In the genomic region with DNA sequence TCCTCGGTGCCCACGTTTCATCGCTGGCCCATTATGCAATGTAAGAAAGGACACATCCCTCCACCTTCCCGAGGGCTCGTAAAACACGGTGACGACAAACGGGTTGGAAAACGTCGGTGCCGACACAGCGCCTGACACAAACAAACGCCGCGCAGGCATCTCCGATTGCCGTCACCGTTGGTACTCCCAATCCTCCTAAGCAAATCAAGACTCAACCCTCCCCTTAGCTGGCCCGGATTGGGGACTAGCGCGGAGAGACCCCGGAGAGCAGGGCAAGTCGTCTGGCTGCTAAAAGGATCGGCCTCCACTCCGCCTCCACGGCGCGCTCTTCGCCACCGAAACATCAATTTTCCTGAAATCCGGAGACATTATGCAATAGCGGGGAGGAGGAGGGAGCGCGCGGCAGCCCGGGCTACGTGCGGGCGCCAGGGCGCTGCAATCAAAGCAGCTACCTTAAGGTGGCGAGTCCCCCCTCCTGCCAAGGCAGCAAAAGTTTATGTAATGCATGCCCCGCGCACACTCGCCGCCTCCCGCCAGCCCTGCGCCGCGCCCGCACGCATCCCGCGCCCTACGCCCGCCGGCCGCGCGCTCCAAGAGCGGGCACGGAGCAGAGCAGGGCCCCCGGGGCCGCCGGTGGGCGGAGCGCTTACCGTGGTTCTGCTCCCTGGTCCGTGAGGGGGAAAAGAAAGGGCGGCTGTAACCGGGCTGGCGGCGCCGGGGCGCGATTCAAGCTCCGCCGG, we compare ENCODE assay signal across 8 mouse cellular contexts. TPM values are rescaled to one million over a fixed set of nuclear protein-coding genes. Genes with fewer than 3 reads are reported as not detected.
DNase-seq lines count a peak whose midpoint lies in the region; ATAC-seq and TF ChIP-seq lines count a peak whose summit lies in the region.

No protein-coding gene starts in this region.

- H3K4me1 ChIP-seq in cortical plate, adult 2 months (ENCODE audit: control insufficient read depth, insufficient read depth, low read length), result no peaks in the 10 kb centered on the region; the same call in 1 of the 2 replicates
- peaks cover 32% of the 10 kb centered on the region for H3K4me1 ChIP-seq in limb, embryonic 11.5 days (ENCODE audit: control insufficient read depth, insufficient read depth, low read length)
- H3K4me1 ChIP-seq in midbrain, embryonic 11.5 days (ENCODE audit: control insufficient read depth, insufficient read depth, low read length), result peaks cover 19% of the 10 kb centered on the region

- peaks cover 2% of the 10 kb centered on the region; the same call in 1 of the 2 replicates for H3K27me3 ChIP-seq in limb, embryonic 11.5 days (ENCODE audit: control insufficient read depth, insufficient read depth, low read length)
- peaks cover 18% of the 10 kb centered on the region for H3K27me3 ChIP-seq in midbrain, embryonic 11.5 days (ENCODE audit: control insufficient read depth, insufficient read depth, low read length)
- peaks cover 2% of the 10 kb centered on the region for H3K27me3 ChIP-seq in splenic B cell, adult 2 months (ENCODE audit: control insufficient read depth, insufficient read depth, low read length, poor library complexity, severe bottlenecking)

- DNase-seq in ovary, adult 18-20 months (ENCODE audit: low spot score), result peak; percentile 48
- DNase-seq in ovary, postnatal 14 days (ENCODE audit: low spot score), result no peak
- peak; percentile 76 for DNase-seq in gastrocnemius, postnatal 25 days
- peak; percentile 85 for DNase-seq in kidney, adult 18-20 months
- peak; percentile 82 for DNase-seq in limb, embryonic 11.5 days (ENCODE audit: low spot score)
- DNase-seq in midbrain, embryonic 11.5 days (ENCODE audit: low spot score, missing footprints), result peak; percentile 97
- DNase-seq in splenic B cell, adult 2 months (ENCODE audit: low read depth, low spot score), result peak; percentile 68

- H3K4me3 ChIP-seq in cortical plate, adult 2 months (ENCODE audit: insufficient read depth, low read length), result peak overlapping the region; percentile 65
- peak overlapping the region; percentile 75 for H3K4me3 ChIP-seq in limb, embryonic 11.5 days (ENCODE audit: low read depth, low read length)
- peak overlapping the region; percentile 91 for H3K4me3 ChIP-seq in midbrain, embryonic 11.5 days (ENCODE audit: low read depth, low read length)

- peak overlapping the region; percentile 98 for H3K4me2 ChIP-seq in limb, embryonic 11.5 days (ENCODE audit: low read depth, severe bottlenecking)
- peak overlapping the region; percentile 99 for H3K4me2 ChIP-seq in midbrain, embryonic 11.5 days

- peak; percentile 48; the same call in 1 of the 2 replicates for TF ChIP-seq POLR2A in cortical plate, adult 2 months (IDR thresholded peaks at IDR 0.05; ENCODE audit: extremely low read depth, insufficient read depth, low read length)

- under 1% methylated on average over 73 of the region's 77 CpGs for WGBS in limb, embryonic 11.5 days
- WGBS in midbrain, embryonic 11.5 days, result under 1% methylated on average over 76 of the region's 77 CpGs

- H3K9me3 ChIP-seq in limb, embryonic 11.5 days (ENCODE audit: control insufficient read depth, low read length), result no peaks in the 10 kb centered on the region
- no peaks in the 10 kb centered on the region for H3K9me3 ChIP-seq in midbrain, embryonic 11.5 days (ENCODE audit: control insufficient read depth, low read length)

- peak overlapping the region; percentile 96 for H3K27ac ChIP-seq in cortical plate, adult 2 months (ENCODE audit: insufficient read depth, low read length)
- peak overlapping the region; percentile 93 for H3K27ac ChIP-seq in limb, embryonic 11.5 days (replicated peaks; ENCODE audit: low read depth, low read length)
- peak overlapping the region; percentile 76 for H3K27ac ChIP-seq in midbrain, embryonic 11.5 days (ENCODE audit: low read depth, low read length)

- peak; percentile 50 for ATAC-seq in limb, embryonic 11.5 days (ENCODE audit: insufficient number of reproducible peaks, low FRiP score, low TSS enrichment, low read depth)
- peak; percentile 74 for ATAC-seq in midbrain, embryonic 11.5 days (ENCODE audit: low FRiP score)

- peak overlapping the region; percentile 86 for H3K9ac ChIP-seq in limb, embryonic 11.5 days (ENCODE audit: low read length)
- H3K9ac ChIP-seq in midbrain, embryonic 11.5 days (ENCODE audit: low read length), result peak overlapping the region; percentile 87

- TF ChIP-seq CTCF in cortical plate, adult 2 months (IDR thresholded peaks at IDR 0.05; ENCODE audit: extremely low read depth, insufficient read depth, low read length), result no peak

- H3K36me3 ChIP-seq in limb, embryonic 11.5 days (ENCODE audit: control insufficient read depth, insufficient read depth, low read length), result no peaks in the 10 kb centered on the region
- no peaks in the 10 kb centered on the region for H3K36me3 ChIP-seq in midbrain, embryonic 11.5 days (ENCODE audit: control insufficient read depth, insufficient read depth, low read length)
- no peaks in the 10 kb centered on the region for H3K36me3 ChIP-seq in splenic B cell, adult 2 months (ENCODE audit: control insufficient read depth, insufficient read depth, low read length, poor library complexity, severe bottlenecking)

RNA-seq across cellular contexts. Expression of a gene that starts 0.5 kb away (rescaled TPM):
- 5.2 and 5.3 TPM in 2 replicates for polyA plus RNA-seq in cortical plate, adult 2 months (2012; rRNA removed)
- total RNA-seq in gastrocnemius, postnatal 25 days (2021), result 10 to 100 TPM; 21.4 to 53.7 TPM
- polyA plus RNA-seq in limb, embryonic 11.5 days (2014; fragmentation: Nextera tagmentation; extraction: Ambion mirVana), result 29.4 and 31.3 TPM in 2 replicates
- polyA plus RNA-seq in midbrain, embryonic 11.5 days (2014; fragmentation: Nextera tagmentation; extraction: Ambion mirVana), result 18.3 and 19.3 TPM in 2 replicates

RNA-seq across cellular contexts. Expression of a gene that starts 50.9 kb away (rescaled TPM):
- polyA plus RNA-seq in cortical plate, adult 2 months (2012; rRNA removed), result 81.6 and 84.8 TPM in 2 replicates
- total RNA-seq in gastrocnemius, postnatal 25 days (2021), result 10 to 100 TPM; 62.9 to 64.6 TPM
- 33.6 and 36.4 TPM in 2 replicates for polyA plus RNA-seq in limb, embryonic 11.5 days (2014; fragmentation: Nextera tagmentation; extraction: Ambion mirVana)
- 38.7 and 39.6 TPM in 2 replicates for polyA plus RNA-seq in midbrain, embryonic 11.5 days (2014; fragmentation: Nextera tagmentation; extraction: Ambion mirVana)
